Mouse (Mus musculus): Measurements from ENCODE around the gene Ntng1.

- TF ChIP-seq CTCF (IDR thresholded peaks at IDR 0.05; ENCODE audit: low read depth, low read length) (no peak), POLR2A (IDR thresholded peaks at IDR 0.05; ENCODE audit: extremely low read depth, insufficient read depth, low read length) (no peak)
Observed at GRCm38 (mm10) chr3:109822803-109823474, 320.9 kb downstream of the Ntng1 start.
